ENCODE assay signal across 15 mouse cellular contexts in genomic region chr7:44683656-44684055, GRCm38 (mm10). TPM values are rescaled to one million over a fixed set of nuclear protein-coding genes. Genes with fewer than 3 reads are reported as not detected.
DNase-seq lines count a peak whose midpoint lies in the region; ATAC-seq lines count a peak whose summit lies in the region.
"Had no signal": no experiment of that assay in that cellular context is flagged by ENCODE, and none has a peak within 500 bp of the region (broad histone marks: within the 10 kb centered on the region; RNA-seq: fewer than 3 reads in every experiment).

No protein-coding gene starts in this region.

- peaks cover 7% of the 10 kb centered on the region; the same call in 1 of the 2 replicates for H3K4me1 ChIP-seq in intestine, embryonic 15.5 days (replicated peaks)
- peaks cover 11% of the 10 kb centered on the region; the same call in 1 of the 2 replicates for H3K4me1 ChIP-seq in stomach, embryonic 15.5 days
- H3K4me1 ChIP-seq in midbrain, embryonic 13.5 days (replicated peaks), result peaks cover 5% of the 10 kb centered on the region; the same call in 1 of the 2 replicates
- H3K4me1 ChIP-seq: limb, embryonic 13.5 days had no signal

- no peaks in the 10 kb centered on the region for H3K36me3 ChIP-seq in intestine, embryonic 15.5 days
- no peaks in the 10 kb centered on the region for H3K36me3 ChIP-seq in stomach, embryonic 15.5 days
- H3K36me3 ChIP-seq in midbrain, embryonic 13.5 days, result no peaks in the 10 kb centered on the region
- H3K36me3 ChIP-seq: limb, embryonic 13.5 days; neural tube, embryonic 13.5 days had no signal

- 44% methylated on average over 8 of the region's 8 CpGs for WGBS in intestine, embryonic 15.5 days
- 62% methylated on average over 8 of the region's 8 CpGs for WGBS in stomach, embryonic 15.5 days
- WGBS in midbrain, embryonic 13.5 days, result 87% methylated on average over 8 of the region's 8 CpGs

- H3K4me3 ChIP-seq in intestine, embryonic 15.5 days (replicated peaks), result no peak overlapping the region
- no peak overlapping the region for H3K4me3 ChIP-seq in stomach, embryonic 15.5 days (replicated peaks)
- H3K4me3 ChIP-seq in midbrain, embryonic 13.5 days (replicated peaks), result no peak overlapping the region
- H3K4me3 ChIP-seq: limb, embryonic 13.5 days; neural tube, embryonic 13.5 days had no signal

- no peak overlapping the region for H3K9ac ChIP-seq in intestine, embryonic 15.5 days
- H3K9ac ChIP-seq in stomach, embryonic 15.5 days, result no peak overlapping the region
- H3K9ac ChIP-seq in midbrain, embryonic 13.5 days (replicated peaks), result no peak overlapping the region
- H3K9ac ChIP-seq: hindbrain, embryonic 14.5 days; limb, embryonic 13.5 days; neural tube, embryonic 13.5 days had no signal

- no peak overlapping the region; the same call in 1 of the 2 replicates for H3K4me2 ChIP-seq in intestine, embryonic 15.5 days (replicated peaks)
- no peak overlapping the region for H3K4me2 ChIP-seq in stomach, embryonic 15.5 days
- no peak overlapping the region for H3K4me2 ChIP-seq in midbrain, embryonic 13.5 days (replicated peaks)
- H3K4me2 ChIP-seq: hindbrain, embryonic 14.5 days; limb, embryonic 13.5 days; midbrain, embryonic 11.5 days; neural tube, embryonic 13.5 days had no signal

- DNase-seq in heart, adult 9 months (ENCODE audit: low spot score in 2 of 2), result peak; percentile 39 to 70
- no peak for DNase-seq in heart, adult 8-10 months (ENCODE audit: low spot score)
- peak; percentile 91 to 94 for DNase-seq in lung, adult 18-20 months
- DNase-seq in left cerebral cortex, adult 8-10 months (ENCODE audit: low spot score in 2 of 2), result no peak
- DNase-seq in layer of hippocampus, postnatal 25 days (ENCODE audit: extremely low spot score in 1 of 2, low spot score in 1 of 2), result no peak
- DNase-seq: adrenal gland, postnatal 10 days had no signal

- no peaks in the 10 kb centered on the region for H3K9me3 ChIP-seq in intestine, embryonic 15.5 days
- H3K9me3 ChIP-seq in stomach, embryonic 15.5 days, result no peaks in the 10 kb centered on the region
- H3K9me3 ChIP-seq in midbrain, embryonic 13.5 days, result no peaks in the 10 kb centered on the region; the same call in 1 of the 2 replicates
- H3K9me3 ChIP-seq: limb, embryonic 13.5 days; neural tube, embryonic 13.5 days had no signal

- H3K27me3 ChIP-seq in intestine, embryonic 15.5 days (replicated peaks), result no peaks in the 10 kb centered on the region
- no peaks in the 10 kb centered on the region for H3K27me3 ChIP-seq in stomach, embryonic 15.5 days (replicated peaks)
- no peaks in the 10 kb centered on the region for H3K27me3 ChIP-seq in midbrain, embryonic 13.5 days
- H3K27me3 ChIP-seq: limb, embryonic 13.5 days; neural tube, embryonic 13.5 days had no signal

- peak; percentile 94 for ATAC-seq in intestine, embryonic 15.5 days
- ATAC-seq in stomach, embryonic 15.5 days (ENCODE audit: insufficient read depth, low FRiP score, low read depth), result peak; percentile 62; the same call in 1 of the 2 replicates
- ATAC-seq in midbrain, embryonic 13.5 days, result no peak

- H3K27ac ChIP-seq in intestine, embryonic 15.5 days, result peak overlapping the region; percentile 61
- H3K27ac ChIP-seq in stomach, embryonic 15.5 days, result no peak overlapping the region
- H3K27ac ChIP-seq in midbrain, embryonic 13.5 days, result no peak overlapping the region
- H3K27ac ChIP-seq: hindbrain, embryonic 14.5 days; limb, embryonic 13.5 days; neural tube, embryonic 13.5 days had no signal

RNA-seq across cellular contexts. Expression of gene Myh14, which starts 13.0 kb away (rescaled TPM):
- 100 to 1,000 TPM in 1 of 4 experiments, 10 to 100 TPM in 3; 88.0 to 111 (median 88.2) TPM for total RNA-seq in heart, adult 8-10 months (2022)
- polyA plus RNA-seq in intestine, embryonic 15.5 days (2015; fragmentation: Nextera tagmentation; extraction: Ambion mirVana), result 68.4 and 74.3 TPM in 2 replicates
- polyA plus RNA-seq in stomach, embryonic 15.5 days (2015; fragmentation: Nextera tagmentation; extraction: Ambion mirVana), result 29.0 and 32.7 TPM in 2 replicates
- 0.84 and 1.2 TPM in 2 replicates for polyA plus RNA-seq in midbrain, embryonic 13.5 days (2015; fragmentation: Nextera tagmentation; extraction: Ambion mirVana)
- total RNA-seq in left cerebral cortex, adult 8-10 months (2022), result 10 to 100 TPM; 26.2 to 34.1 (median 29.1) TPM
- total RNA-seq in layer of hippocampus, postnatal 25 days (2021), result 10 to 100 TPM; 25.0 to 31.0 TPM

RNA-seq across cellular contexts. Expression of gene Izumo2, which starts 24.9 kb away (rescaled TPM):
- total RNA-seq in heart, adult 8-10 months (2022), result not detected
- not detected in 2 replicates for polyA plus RNA-seq in intestine, embryonic 15.5 days (2015; fragmentation: Nextera tagmentation; extraction: Ambion mirVana)
- not detected in 2 replicates for polyA plus RNA-seq in stomach, embryonic 15.5 days (2015; fragmentation: Nextera tagmentation; extraction: Ambion mirVana)
- polyA plus RNA-seq in midbrain, embryonic 13.5 days (2015; fragmentation: Nextera tagmentation; extraction: Ambion mirVana), result not detected in 2 replicates
- not detected for total RNA-seq in left cerebral cortex, adult 8-10 months (2022)
- not detected for total RNA-seq in layer of hippocampus, postnatal 25 days (2021)
- total RNA-seq: adrenal gland, postnatal 10 days; layer of hippocampus, postnatal 10 days had no signal
- polyA plus RNA-seq: C2C12; hindbrain, embryonic 14.5 days; limb, embryonic 13.5 days; midbrain, embryonic 11.5 days; neural tube, embryonic 13.5 days had no signal

Comparison
In these comparisons a context has a peak if more than half of its experiments do, and no peak if none do; other contexts are left out.
1. DNase-seq: peak in heart, adult 9 months (2 of 2) and lung, adult 18-20 months (2 of 2); none in heart, adult 8-10 months (single experiment), left cerebral cortex, adult 8-10 months (0 of 2) and layer of hippocampus, postnatal 25 days (0 of 2).